Mouse (Mus musculus) CD4-positive, CD25-positive, alpha-beta regulatory T cell, adult 4 months (primary cell): ENCODE measurements at regions not wholly inside any gene's neighbourhood (a gene's known extent, or its start where the extent isn't known, plus 50 kb on each side); places are given as distances from the start of the nearest gene placed in this dataset.

Experiments used
- ATAC-seq: one replicate; pipeline ENCODE4 v1.8.0; 2017

GRCm38 (mm10) chr3:133599731-133600130 lies 54.8 kb upstream of the Tet2 start:
- no peak for ATAC-seq

- no peak for ATAC-seq
Measured at GRCm38 (mm10) chr3:133600447-133601220, 55.7 kb upstream of the Tet2 start.

GRCm38 (mm10) chr3:133605460-133605859 lies 60.5 kb upstream of the Tet2 start:
- ATAC-seq: no peak

- no peak for ATAC-seq
Measured at GRCm38 (mm10) chr3:133608845-133609261, 63.9 kb upstream of the Tet2 start.

- ATAC-seq: peak; percentile 92
Measured at GRCm38 (mm10) chr3:133613836-133614711, 69.1 kb upstream of the Tet2 start.

- ATAC-seq: no peak
Measured at GRCm38 (mm10) chr3:133614712-133615426, 69.9 kb upstream of the Tet2 start.

GRCm38 (mm10) chr3:133617036-133617435 lies 72.1 kb upstream of the Tet2 start:
- no peak for ATAC-seq

- no peak for ATAC-seq
Measured at GRCm38 (mm10) chr3:133618491-133618890, 73.6 kb upstream of the Tet2 start.

- peak; percentile 74 for ATAC-seq
Measured at GRCm38 (mm10) chr3:133623201-133623744, 78.3 kb upstream of the Tet2 start.

GRCm38 (mm10) chr3:133624079-133624875 lies 79.3 kb upstream of the Tet2 start:
- ATAC-seq: no peak

GRCm38 (mm10) chr3:133625046-133625445 lies 80.1 kb upstream of the Tet2 start:
- no peak for ATAC-seq

- peak; percentile 58 for ATAC-seq
Measured at GRCm38 (mm10) chr3:133626442-133626841, 81.5 kb upstream of the Tet2 start.

GRCm38 (mm10) chr3:133627116-133627844 lies 82.3 kb upstream of the Tet2 start:
- ATAC-seq: no peak

GRCm38 (mm10) chr3:133634306-133634705 lies 89.4 kb upstream of the Tet2 start:
- no peak for ATAC-seq

GRCm38 (mm10) chr3:133645604-133646003 lies 100.7 kb upstream of the Tet2 start:
- no peak for ATAC-seq

- no peak for ATAC-seq
Measured at GRCm38 (mm10) chr3:133646449-133647059, 101.6 kb upstream of the Tet2 start.

- ATAC-seq: no peak
Measured at GRCm38 (mm10) chr3:133650025-133650424, 105.1 kb upstream of the Tet2 start.

- ATAC-seq: no peak
Measured at GRCm38 (mm10) chr3:133651996-133652395, 107.1 kb upstream of the Tet2 start.

- no peak for ATAC-seq
Measured at GRCm38 (mm10) chr3:133659759-133660158, 114.8 kb upstream of the Tet2 start.

- no peak for ATAC-seq
Measured at GRCm38 (mm10) chr3:133661303-133661702, 116.4 kb upstream of the Tet2 start.

- ATAC-seq: no peak
Measured at GRCm38 (mm10) chr3:133664914-133665313, 120.0 kb upstream of the Tet2 start.
